Mouse (Mus musculus) heart, postnatal 0 days (tissue): ENCODE data around the gene Pitpnm2. TPM values are rescaled to one million over a fixed set of nuclear protein-coding genes. Genes with fewer than 3 reads are reported as not detected.

Source experiments
- ATAC-seq: fragments of 200-750 bp; cut with Nextera tagmentation; 2 replicates; pipeline ENCODE4 v1.8.0; 2017; ENCODE audit warnings: low read depth, moderate number of reproducible peaks, moderate library complexity; ENCODE audit not compliant: insufficient read depth
- DNase-seq: peaks from one replicate; pipeline ENCODE4 v3.0.0-alpha.2; 2016; ENCODE audit warnings: low spot score
- H3K27ac ChIP-seq: fragments of 300-500 bp; sonication (generic); 2 replicates; pipeline ENCODE4 v1.5.1; 2014; ENCODE audit warnings: low read depth, mild to moderate bottlenecking
- H3K27me3 ChIP-seq: fragments of 300-500 bp; sonication (generic); 2 replicates; pipeline ENCODE4 v1.6.1; 2014; ENCODE audit warnings: low read length, mixed read lengths; ENCODE audit not compliant: control insufficient read depth, insufficient read depth
- H3K36me3 ChIP-seq: fragments of 300-500 bp; sonication (generic); replicated peaks from 2 replicates; pipeline ENCODE4 v1.6.1; 2014; ENCODE audit warnings: low read length, mixed read lengths; ENCODE audit not compliant: control insufficient read depth, insufficient read depth
- H3K4me1 ChIP-seq: fragments of 300-500 bp; sonication (generic); 2 replicates; pipeline ENCODE4 v1.6.1; 2014; ENCODE audit warnings: antibody characterized with exemption; ENCODE audit not compliant: control insufficient read depth, insufficient read depth
- H3K4me2 ChIP-seq: fragments of 300-500 bp; sonication (generic); 2 replicates; pipeline ENCODE4 v1.6.1; 2014; ENCODE audit warnings: low read depth, mild to moderate bottlenecking, low read length, moderate library complexity
- H3K4me3 ChIP-seq: fragments of 300-500 bp; sonication (generic); 2 replicates; pipeline ENCODE4 v1.5.1; 2014; ENCODE audit warnings: low read depth, low read length
- H3K9ac ChIP-seq: fragments of 300-500 bp; sonication (generic); replicated peaks from 2 replicates; pipeline ENCODE4 v1.6.1; 2014; ENCODE audit warnings: low read depth, low read length, mixed read lengths
- H3K9me3 ChIP-seq: fragments of 300-500 bp; sonication (generic); replicated peaks from 2 replicates; pipeline ENCODE4 v1.6.1; 2016; ENCODE audit warnings: low read length; ENCODE audit not compliant: control insufficient read depth
- CTCF ChIP-seq: IDR thresholded peaks from 2 replicates; pipeline ENCODE4 v1.5.1; 2016; ENCODE audit warnings: antibody characterized with exemption, control low read depth, low read depth
- EP300 ChIP-seq: IDR thresholded peaks from 2 replicates; pipeline ENCODE4 v1.6.1; 2016; ENCODE audit warnings: antibody characterized with exemption, low read depth
- WGBS: fragments of 180-500 bp; shearing (Covaris S2); extraction: QIAGEN DNeasy Blood & Tissue Kit; methylation state at CpG from one replicate; pipeline ENCODE4 v1.1.7; 2014; 5-methylcytosine and 5-hydroxymethylcytosine counted together
- polyA plus RNA-seq: library from polyadenylated mRNA; unstranded; fragments of >200 nt; fragmentation: Nextera tagmentation; extraction: Ambion mirVana; gene quantifications from 2 replicates; pipeline ENCODE4 v1.2.1, GENCODE M21; 2015
- total RNA-seq: library from RNA; depleted of rRNA; stranded (reverse); fragments of >200 nt; gene quantifications from 2 replicates; pipeline ENCODE4 v1.2.3, GENCODE M21; 2014; ENCODE audit warnings: low replicate concordance

The Pitpnm2 gene
- total and polyA plus RNA-seq, 2 experiments from 2014 or later = 3.2 to 17.1 TPM

DNA sequence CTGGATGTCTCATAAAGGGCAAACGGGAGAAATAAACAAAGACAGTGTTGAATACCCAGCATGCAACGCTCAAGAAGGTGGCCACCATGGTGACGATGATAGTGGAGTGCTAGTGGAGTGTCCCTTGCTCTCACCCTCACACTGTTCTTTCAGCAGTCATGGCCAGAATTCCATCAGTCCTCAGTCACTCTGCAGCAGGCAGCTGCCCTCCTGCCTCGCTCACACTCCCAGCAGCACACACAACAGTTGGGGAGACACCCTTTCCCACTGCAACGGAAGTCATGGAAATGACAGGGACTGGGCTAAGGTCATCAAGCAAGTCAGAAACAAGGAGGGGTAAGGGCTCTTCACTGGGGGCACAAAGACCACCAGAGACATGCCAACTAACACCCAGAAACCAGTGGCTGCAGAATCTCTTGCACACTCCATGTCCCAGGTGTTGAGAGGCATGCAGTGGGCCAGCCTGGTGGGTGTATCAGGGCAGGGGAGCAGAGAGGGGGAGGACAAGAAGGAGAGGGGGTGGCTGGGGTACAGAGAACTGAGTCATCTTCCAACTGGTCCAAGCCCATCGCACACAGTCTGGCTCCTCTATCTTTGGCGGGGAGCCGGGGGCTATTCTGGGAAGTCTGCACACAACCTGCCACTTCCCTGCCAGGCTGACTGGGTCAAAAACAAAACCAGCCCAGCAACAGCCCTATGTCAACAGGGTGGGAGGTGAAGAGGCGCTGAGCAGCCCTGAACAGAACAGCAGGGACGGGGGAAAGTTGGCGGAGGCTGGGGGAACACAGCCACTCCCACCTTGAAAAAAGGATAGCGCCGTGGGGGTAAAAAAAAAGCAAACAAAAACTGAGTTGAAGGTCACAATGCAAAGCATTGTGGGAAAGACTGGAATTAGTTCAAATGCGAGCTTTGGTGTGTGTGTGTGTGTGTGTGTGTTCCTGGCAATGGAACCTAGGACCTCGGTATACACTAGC, 76.3 kb downstream of the Pitpnm2 start:
- ATAC-seq = peak; percentile 87
- peaks cover 58% of the 10 kb centered on the region for H3K4me1 ChIP-seq
- 25% methylated on average over 15 of the region's 15 CpGs for WGBS

DNA sequence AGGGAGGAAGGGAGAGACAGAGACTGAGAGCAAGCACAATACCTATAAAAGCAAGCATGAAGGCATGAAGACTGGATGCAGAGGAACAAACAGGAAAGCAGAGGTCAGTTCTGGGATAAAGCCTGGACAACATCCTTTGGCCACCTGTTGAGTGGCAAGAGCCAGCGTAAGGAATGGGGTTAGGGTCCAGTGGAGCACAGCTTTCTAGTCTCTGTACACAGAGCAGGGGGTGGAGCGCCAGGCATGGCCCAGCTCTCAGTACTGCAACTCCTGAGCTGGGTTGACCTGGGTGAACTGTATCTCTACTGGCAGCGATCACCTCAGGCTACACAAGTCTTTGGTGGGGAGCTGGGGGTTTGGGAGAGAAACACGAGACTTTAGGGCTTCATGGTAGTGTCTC, 77.3 kb downstream of the Pitpnm2 start:
- H3K9me3 ChIP-seq = no peaks in the 10 kb centered on the region
- no peak for DNase-seq
- WGBS = 79% methylated on average over 4 of the region's 4 CpGs
- no peaks in the 10 kb centered on the region for H3K36me3 ChIP-seq
- no peak overlapping the region for H3K9ac ChIP-seq
- H3K27ac ChIP-seq = peak overlapping the region; percentile 92
- H3K4me3 ChIP-seq = no peak overlapping the region
- H3K4me1 ChIP-seq = peaks cover 64% of the 10 kb centered on the region
- no peaks in the 10 kb centered on the region for H3K27me3 ChIP-seq
- no peak for ATAC-seq
- no peak overlapping the region for H3K4me2 ChIP-seq
- TF ChIP-seq CTCF = no peak
- no peak for TF ChIP-seq EP300

More for the DNA sequence above, 76.3 kb downstream of the Pitpnm2 start:
- Histone ChIP-seq H3K4me2 (0 out of 2 replicates have a peak overlapping the region, but pooled peaks have one; percentile 9), H3K9me3 (no peaks in the 10 kb centered on the region), H3K27ac (peak overlapping the region; percentile 92), H3K4me3 (no peak overlapping the region), H3K9ac (no peak overlapping the region), H3K36me3 (no peaks in the 10 kb centered on the region), H3K27me3 (no peaks in the 10 kb centered on the region)
- TF ChIP-seq EP300 = peak; percentile 70; the same call in 1 of the 2 replicates
- TF ChIP-seq CTCF = no peak
- DNase-seq = peak; percentile 91

DNA sequence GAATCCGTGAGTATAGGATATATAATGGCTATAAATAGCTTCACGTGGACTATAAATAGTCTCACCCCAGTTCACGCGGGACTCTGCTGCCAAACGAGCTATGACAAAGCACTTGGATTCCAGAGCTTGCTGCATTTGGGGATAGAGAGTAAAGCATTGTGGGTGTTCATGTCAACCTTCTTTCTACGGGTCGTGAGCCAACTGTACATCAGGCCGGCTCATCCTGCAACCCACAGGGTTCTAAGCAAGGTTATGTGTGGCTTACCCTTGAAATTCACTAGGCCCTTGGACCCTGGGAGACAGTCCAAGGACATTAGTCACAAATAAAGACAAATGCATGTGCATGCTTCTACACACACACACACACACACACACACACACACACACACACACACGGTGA, 77.8 kb downstream of the Pitpnm2 start:
- Histone ChIP-seq H3K9ac (no peak overlapping the region), H3K27ac (peak overlapping the region; percentile 92), H3K4me1 (peaks cover 67% of the 10 kb centered on the region), H3K4me3 (no peak overlapping the region), H3K27me3 (no peaks in the 10 kb centered on the region), H3K36me3 (no peaks in the 10 kb centered on the region), H3K9me3 (no peaks in the 10 kb centered on the region), H3K4me2 (no peak overlapping the region)
- ATAC-seq = peak; percentile 56
- peak; percentile 90 for DNase-seq
- 19% methylated on average over 9 of the region's 9 CpGs for WGBS
- TF ChIP-seq EP300 (0 out of 2 replicates have a peak, but pooled peaks have one; percentile 25), CTCF (no peak)

DNA sequence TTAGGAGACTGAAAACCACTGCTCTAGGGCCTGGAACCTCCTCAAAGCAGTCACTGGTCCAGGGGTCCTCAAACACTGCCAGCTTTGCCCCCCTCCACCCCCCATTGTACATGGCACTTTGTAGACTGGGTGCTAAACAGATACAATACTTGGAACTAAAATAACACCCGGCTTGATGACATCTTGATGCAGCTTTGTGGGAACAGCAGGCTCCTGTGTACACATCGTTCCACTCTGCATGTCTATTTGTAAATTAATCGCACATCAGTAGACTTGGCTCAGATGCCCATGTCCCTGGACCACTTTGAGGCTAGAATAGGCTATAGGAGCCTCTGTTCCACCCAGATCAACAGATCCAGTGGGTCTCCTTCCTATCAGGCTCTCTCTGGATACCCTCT, 80.3 kb downstream of the Pitpnm2 start:
- 46% methylated on average over 3 of the region's 3 CpGs for WGBS
- no peaks in the 10 kb centered on the region for H3K36me3 ChIP-seq
- TF ChIP-seq EP300 = no peak
- TF ChIP-seq CTCF = no peak
- H3K27me3 ChIP-seq = no peaks in the 10 kb centered on the region
- no peak for DNase-seq
- H3K9me3 ChIP-seq = no peaks in the 10 kb centered on the region
- H3K9ac ChIP-seq = no peak overlapping the region
- no peak overlapping the region for H3K27ac ChIP-seq
- no peak overlapping the region for H3K4me2 ChIP-seq
- ATAC-seq = no peak
- no peak overlapping the region for H3K4me3 ChIP-seq
- peaks cover 76% of the 10 kb centered on the region for H3K4me1 ChIP-seq

DNA sequence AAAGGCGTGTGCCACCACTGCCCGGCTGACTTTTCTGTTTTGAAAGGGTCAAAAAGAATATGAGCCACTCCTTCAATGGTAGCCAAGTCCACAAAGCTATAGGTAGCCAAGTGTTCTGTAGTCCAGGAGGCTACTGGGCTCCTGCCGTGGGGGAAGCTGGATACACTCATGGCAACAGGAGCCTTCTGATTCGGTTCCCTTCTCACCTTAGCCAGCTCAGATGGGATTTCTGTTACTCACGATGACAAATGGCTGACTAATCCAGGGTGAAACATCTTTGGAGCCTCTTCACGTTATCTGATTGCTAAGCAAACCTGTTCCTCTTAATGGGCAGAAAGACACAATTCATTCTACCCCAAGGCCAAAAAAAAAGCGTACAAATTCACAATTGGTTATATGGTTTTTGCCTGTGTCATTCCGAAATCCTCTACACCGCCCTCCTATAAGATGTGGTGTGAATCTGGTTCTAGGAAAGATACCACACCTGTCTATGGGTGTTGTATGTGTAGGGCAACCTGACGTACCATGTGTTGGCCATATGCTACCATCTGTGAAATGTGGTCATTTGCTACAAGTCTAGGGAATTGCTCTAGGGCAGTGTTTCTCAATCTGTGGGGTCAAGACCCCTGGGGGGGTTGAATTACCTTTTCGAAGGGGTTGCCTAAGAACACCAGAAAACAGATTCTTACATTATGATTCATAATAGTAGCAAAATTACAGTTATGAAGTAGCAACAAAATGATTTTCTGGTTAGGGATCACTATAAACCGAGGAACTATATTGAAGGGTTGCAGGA, 80.9 kb downstream of the Pitpnm2 start:
- H3K4me2 ChIP-seq = no peak overlapping the region
- peaks cover 70% of the 10 kb centered on the region for H3K4me1 ChIP-seq
- H3K9ac ChIP-seq = no peak overlapping the region
- H3K27ac ChIP-seq = no peak overlapping the region
- no peak for ATAC-seq
- H3K36me3 ChIP-seq = no peaks in the 10 kb centered on the region
- no peak overlapping the region for H3K4me3 ChIP-seq
- DNase-seq = no peak
- no peaks in the 10 kb centered on the region for H3K27me3 ChIP-seq
- no peaks in the 10 kb centered on the region for H3K9me3 ChIP-seq
- WGBS = 87% methylated on average over 12 of the region's 12 CpGs
- no peak for TF ChIP-seq CTCF
